Mouse (Mus musculus): ENCODE data around the gene Hspb11.
A peak's percentile ranks its signal among the peaks of the same experiment; 100 is the strongest.

Gene Hspb11

DNA sequence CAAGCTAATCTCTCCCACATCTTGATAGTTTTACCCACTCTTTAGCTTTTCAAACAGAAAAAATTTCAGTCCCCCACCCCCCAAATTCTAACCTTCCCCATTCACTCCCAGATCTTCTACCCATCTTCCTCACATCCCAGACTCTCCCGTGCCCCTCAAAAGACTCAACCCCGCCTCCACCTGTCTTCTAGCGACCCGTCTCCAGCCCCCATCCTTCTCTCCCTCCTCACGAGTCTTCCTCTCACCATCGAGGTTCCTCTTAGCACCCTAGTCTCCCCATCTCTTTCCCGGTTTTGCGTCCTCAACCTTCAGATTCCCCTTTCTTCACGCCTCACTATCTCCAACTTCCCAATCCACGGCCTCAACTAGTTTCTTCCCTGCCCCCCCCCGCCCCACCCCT lies 871 bp upstream of the Hspb11 start:
- DNase-seq, result no peak

DNA sequence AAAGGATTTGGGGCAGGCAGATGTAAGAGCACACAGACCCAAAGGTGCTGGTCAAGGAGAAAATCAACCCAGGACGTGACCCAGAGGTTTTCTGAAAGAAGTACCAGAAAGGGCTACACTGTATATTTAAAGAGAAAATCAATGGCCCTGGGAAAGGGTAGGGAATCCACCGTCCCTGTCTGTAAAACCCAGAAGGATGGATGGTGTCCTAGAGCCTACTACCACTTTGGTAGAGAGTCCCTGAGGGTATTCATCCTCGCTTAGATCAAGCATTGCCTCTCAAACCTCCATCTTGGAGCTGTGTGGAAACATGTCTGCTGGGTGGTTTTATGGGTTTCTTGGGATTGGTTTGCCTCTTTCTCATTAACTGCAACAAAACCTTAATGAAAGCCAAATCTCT lies 1.0 kb downstream of the Hspb11 start:
- DNase-seq, result no peak

DNA sequence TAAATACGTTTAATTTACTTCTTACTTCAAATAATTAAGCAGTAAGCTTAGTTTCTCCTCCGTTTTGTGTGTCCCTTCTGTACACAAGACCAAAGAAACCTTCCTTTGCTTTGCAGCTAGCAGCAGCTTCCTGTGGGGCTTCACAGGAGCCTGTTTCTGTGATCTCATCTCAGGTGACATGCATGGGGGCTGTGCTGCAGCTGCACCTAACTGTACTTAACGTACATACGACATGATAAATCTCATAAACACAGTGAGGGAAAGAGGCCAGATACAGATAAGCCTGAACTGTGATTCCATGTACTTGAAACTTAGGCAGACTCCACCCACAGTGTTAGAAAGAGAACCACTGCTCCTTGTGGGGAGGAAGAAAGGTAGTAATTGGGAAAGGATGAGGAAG lies 6.6 kb downstream of the Hspb11 start:
- DNase-seq, result no peak

DNA sequence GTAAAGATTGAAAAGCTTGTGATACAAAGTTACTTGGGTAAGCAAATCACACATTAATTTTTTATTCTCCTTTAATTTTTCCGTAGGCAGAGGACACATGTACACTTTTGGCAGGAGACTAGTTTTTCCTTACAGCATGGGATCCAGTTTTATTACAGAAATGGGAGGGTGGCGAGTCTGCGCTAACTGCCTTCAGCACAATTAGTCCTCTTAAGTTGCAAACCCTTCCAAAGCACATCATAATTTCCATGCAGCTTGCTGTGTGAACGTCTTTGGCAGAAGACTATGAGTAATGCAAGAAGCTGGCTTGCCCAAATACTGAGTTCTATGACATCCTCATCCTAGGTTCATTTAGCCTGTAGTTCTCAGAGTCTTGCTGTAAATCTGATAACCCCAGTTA lies 20.3 kb downstream of the Hspb11 start:
- no peak for DNase-seq

DNA sequence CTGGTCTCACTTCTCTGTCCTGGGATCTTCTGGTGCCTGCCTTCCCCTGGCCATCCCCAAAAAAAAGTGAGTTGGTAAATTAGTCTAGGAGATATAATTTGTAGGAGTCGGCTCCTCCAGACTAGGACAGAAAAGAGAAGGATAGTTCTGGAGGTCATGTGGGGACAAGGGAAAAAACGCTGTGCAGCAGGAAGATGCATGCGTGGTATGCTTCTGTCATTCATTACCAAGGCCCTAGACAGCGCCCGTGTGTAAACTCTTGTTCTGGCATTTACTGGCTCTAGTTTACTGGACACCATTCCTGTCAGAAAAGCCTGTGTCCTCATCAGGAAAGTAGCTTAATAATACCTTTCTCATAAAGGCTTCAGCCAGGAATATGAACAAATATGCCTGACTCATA lies 21.1 kb downstream of the Hspb11 start:
- DNase-seq, result peak; percentile 60 to 71

DNA sequence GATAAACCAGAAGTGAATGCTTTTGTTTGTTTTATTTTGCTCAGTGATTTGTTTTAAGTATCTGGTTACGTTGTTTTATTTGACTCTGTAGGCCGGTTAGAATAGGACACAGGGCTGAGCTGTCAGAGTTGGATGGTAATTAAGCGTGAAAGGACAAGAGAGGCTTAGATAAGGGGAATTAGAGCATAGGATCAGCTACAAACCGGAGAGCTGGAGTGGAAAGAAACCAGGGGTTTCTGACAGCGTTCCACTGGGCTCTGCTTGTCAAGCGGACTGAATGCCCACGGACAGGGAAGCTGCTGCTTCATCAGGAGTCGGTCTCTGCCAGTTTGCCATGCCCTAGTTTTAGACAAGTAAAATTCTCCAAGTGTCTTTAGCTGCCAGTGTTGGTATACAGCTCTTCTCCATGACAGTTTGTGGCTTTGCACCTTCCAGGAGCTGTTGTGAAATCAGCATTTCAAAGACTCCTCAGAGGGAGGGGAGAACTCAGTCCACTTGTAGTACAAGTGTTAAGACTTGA lies 24.9 kb downstream of the Hspb11 start:
- no peak for DNase-seq

DNA sequence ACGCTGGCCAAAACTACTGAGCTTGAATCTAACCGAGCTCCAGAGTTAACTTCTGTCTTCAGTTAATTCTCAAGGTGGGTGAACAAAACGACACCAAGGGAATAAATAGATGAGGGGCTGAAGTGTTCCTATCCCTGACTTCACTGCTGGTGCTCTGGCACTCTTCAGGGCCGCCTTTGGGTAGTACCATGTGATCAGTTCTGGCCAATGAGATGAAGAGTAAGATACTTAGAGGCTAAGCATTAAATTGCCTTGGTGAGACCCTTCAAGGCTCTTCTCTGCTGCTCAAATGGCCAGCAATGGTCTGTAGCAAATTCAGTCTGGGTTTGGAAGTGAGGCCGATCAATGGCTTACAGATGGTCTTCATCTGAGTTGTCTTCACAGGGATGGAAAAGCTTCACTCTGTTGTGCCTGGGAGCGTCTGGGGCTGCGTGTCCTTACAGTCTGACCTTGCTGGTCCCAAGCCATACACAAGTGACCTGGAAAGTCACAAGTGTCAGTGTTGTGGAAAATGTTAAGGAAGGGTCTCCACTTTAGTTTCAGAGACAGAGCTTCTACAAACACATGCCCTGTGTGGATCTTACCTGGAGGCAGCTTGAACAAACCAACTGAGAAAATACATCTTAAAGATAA lies 27.6 kb downstream of the Hspb11 start:
- DNase-seq, result no peak

DNA sequence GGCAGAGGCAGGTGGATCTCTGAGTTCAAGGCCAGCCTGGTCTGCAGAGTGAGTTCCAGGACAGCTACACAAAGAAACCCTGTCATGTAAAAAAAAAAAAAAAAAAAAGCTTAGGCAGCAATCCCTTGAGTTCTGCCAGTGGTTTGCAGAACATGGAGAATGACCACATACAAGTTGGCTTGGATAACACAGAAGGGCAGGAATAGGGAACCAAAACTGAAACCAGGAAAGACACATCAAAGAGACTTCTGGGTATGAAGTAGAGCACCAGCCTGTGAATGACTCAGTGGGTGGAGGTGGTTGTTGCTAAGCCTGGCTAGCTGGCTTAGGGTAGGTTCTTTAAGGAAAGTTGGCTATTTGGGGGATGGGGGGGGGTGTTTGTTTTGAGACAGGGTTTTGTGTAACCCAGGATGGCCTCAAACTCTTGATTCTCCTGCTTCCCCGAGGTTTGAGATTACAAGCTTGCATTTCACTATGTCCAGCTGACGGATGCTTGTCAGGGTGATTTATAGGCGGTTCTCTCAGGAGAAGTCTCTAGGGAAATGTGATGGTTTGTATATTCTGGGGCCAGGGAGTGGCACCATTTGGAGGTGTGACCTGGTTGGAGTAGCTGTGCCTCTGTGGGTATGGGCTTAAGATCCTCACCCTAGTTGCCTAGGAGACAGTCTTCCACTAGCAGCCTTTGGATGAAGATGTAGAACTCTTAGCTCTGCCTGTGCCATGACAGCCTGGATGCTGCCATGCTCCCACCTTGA lies 32.2 kb downstream of the Hspb11 start:
- no peak for DNase-seq

DNA sequence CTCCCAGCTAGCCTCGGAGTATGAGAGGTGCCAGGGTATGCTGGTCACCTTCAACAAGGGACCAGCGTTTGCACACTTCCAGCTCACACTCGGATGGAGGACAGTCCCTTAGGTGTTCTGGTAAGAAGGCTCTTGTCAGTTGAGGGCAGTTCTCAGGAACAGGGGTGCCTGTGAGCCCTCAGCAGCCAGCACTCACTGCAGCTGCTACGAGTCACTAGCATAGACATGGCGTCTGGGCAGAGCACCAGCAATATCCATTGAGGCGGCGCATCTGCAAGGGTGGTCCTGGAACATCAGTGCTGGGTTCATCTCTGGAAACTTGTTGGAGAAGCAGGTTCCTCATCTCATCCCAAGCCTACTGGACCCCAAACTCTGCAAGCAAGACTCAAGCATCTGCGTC lies 33.0 kb downstream of the Hspb11 start:
- DNase-seq, result no peak

DNA sequence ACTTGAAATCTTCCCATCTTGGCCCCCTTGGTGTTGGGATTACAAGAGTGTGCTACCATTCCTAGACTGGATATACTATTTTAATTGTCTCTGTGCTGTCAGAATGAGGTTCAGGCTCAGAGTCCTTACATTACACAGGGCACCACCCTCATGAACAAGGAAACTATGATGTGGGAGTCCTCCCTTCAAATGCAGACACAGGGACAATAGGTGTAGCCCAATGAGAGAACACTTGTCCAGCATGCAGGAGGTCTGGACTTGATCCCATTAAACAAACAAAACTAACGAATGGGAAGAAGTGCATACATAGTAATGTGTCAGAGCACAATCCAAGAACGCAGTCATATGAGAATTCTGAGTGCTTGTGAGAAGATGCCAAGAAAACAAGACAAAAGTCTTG lies 34.1 kb downstream of the Hspb11 start:
- no peak for DNase-seq

DNA sequence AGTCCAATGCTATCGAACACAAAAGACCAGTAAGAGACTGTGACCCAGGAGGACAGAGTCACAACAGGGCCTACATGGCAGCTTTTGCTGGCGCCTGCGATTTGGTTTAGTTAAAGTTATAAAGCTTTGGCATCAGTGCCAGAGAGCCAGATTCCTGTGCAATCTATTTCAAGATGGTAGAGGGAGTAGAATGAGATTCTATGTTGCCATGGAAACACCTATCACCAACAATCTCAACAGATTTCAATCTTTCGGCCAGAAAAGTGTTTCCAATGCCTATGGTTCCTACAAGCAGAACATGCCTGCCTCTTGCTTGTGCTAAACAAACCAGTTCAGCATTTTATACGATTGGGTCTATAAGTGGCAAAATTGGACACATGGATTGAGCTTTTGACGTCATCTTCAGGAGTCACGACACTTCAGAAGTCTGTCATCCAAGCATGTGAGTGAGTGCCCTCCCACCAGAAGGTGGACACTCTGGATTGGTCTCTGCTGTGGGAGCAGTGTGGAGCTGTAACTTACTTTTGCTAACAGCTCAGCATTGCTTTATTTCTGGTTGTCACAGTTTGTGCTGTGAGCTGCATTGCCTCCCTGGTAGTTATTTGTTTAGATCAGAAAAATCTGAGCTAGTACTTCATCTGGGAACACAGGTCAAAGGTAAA lies 38.3 kb downstream of the Hspb11 start:
- DNase-seq, result no peak

DNA sequence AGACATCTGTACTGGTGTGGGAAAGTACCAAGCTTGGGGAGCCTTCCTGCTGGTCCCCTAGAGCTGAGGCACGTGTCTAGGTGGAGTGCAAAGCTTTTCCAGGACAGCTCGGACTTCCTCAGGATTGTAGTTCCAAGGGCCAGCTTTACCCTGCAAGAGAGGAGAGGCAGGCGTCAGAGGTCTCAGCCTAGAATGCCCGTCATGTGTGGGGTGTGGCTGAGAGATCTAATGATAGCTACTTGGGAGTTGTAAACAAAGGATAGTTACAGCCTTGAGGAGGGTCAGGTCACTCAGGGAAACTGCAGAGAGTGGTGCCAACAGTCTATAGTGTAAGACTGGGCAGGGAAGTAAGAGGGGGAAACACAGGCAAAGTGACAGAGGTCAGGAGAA lies 38.9 kb downstream of the Hspb11 start:
- DNase-seq, result peak; percentile 28 to 40

DNA sequence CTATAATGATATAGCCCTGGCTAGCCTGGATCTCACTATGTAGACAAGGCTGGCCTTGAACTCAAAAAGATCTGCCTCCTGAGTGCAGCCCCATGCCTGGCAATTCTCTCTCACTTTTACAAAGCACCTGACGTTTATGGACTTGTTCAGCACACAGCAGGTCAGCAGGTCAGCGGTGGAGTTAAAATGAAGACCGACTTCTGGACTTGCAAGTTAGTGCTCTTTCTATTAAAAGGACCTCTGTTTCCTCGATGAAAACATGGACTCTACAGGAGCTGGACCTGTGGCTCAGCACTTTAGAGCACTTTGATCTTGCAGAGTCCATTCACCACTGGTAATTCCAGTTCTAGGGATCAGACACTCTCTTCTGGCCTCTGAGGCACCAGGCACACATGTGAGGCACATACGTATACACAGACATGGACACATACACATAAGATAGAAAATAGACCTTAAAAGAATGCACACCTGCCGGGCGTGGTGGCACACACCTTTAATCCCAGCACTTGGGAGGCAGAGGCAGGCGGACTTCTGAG lies 44.7 kb downstream of the Hspb11 start:
- peak; percentile 64 to 75 for DNase-seq

DNA sequence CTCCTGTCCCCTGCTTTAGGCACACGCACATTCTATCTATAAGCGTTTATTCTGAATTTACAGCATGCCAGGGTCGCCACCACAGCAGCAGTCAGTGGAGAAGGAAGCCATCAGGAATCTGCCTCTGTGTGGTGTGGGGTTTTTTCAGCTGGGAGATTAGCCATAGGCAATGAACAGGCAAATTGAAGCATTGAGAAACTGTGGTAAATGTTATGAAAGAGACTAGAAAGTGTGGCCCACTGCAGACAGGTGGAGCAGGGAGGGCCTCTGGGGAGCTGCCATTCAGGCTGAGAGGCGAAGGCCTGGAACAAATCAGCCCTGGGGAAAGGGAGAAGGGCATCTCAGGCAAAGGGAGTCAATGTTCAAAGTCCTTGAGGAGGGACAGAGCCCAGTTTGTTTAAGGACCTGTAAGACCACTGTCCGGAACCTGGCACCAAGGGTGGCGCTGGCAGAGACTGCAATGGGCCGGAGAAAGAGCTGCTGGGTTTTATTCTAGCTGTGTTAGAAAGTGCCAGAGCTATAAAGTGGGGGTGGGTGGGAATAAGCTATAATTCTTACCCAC lies 46.5 kb downstream of the Hspb11 start:
- DNase-seq, result peak; percentile 77 to 82

DNA sequence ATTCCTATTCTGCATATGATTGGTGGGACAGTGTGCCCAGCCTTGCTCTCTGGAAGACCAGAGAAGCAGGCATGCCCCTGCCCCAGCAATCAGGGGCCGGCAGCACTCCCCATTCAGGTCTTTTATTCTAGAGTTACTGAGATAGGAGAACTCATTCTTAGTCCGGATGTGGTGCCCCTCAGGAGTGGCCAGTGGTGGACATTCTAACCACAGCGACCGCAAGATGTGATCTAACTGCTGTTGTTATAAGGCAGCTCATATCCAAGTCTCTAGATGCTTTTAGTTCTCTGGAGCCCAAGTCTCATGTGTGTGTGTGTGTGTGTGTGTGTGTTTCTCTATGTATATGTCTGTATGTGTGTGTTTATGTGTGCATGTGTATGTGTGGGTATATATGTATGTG lies 47.0 kb downstream of the Hspb11 start:
- DNase-seq, result no peak

DNA sequence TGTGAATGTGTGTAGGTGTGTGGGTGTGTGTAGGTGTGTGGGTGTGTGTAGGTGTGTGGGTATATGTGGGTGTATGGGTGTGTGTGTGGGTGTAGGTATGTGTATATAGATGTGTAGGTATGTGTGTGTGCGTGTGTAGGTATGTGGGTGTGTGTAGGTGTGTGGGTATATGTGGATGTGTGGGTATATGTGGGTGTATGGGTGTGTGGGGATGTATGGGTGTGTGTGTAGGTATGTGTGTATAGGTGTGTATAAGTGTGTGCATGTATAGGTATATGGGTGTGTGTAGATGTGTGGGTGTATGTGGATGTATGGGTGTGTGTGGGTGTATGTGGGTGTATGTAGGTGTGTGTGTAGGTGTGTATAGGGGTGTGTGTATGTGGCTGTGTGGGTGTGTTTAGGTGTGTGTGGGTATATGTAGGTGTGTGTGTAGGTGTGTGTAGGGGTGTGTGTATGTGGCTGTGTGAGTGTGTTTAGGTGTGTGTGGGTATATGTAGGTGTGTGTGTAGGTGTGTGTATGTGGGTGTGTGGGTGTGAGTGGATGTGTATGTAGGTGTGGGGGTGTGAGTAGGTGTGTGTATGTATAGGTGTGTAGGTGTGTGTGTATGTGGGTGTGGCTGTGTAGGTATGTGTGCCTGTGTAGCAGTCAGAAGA lies 47.6 kb downstream of the Hspb11 start:
- DNase-seq, result no peak

DNA sequence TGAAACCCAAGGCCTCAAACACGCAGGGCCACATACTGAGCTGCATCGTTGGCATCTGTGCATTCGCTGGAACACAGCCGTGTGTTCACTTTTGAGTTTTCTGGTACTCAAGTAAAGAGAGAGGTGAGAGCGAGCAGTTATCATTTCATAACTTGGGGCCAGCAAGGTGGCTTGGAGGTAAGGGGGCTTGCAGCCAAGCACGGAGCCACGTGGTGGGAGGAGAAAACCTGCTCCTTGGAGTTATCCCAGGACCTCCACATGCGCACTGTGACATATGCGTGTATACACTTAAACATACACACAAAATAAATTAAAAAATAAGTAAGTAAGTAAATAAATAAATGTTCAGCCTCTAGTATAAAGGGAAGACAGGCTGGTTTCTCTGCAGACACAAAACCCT lies 48.8 kb downstream of the Hspb11 start:
- DNase-seq, result peak in 1 of 2 experiments; percentile 62

DNA sequence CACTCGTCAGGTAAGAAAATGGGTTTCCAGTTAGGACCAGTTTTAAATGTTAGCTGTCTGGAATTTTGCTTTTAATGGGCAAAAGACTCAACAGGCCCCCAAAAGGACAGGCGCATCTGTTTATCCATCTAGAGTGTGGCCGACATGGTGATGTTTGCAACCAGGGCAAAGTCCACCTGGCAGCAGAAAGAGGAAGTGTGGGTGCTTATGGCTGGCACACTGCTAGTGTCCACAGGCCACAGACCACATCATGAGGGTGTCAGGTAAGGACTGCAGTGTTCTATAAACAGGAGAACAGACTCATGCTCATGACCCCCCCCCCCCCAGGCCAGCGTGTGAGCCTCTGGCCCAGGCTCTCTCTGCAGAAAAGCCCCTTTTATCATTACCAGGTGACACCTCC lies 49.4 kb downstream of the Hspb11 start:
- peak; percentile 76 to 81 for DNase-seq

DNA sequence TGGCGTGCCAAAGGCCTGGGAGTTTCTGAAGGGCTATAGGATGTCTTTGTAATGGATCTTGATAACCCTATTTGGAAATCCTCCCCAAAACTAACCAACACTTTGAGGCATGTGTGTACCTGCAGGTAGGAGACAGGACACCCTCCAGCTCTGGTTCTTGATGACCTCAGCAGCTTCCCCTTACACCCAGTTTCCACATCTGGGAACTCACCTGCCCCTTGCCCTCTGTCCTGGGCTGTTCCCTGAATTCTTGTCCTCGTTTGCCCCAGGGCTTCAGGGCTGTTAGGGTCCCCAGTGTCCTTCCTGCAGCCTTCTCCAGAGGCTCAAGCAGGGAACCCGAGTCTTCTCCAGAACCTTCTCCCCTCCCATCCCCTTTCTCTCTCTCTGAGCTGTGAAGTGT lies 50.1 kb downstream of the Hspb11 start:
- DNase-seq, result peak; percentile 53 to 57

DNA sequence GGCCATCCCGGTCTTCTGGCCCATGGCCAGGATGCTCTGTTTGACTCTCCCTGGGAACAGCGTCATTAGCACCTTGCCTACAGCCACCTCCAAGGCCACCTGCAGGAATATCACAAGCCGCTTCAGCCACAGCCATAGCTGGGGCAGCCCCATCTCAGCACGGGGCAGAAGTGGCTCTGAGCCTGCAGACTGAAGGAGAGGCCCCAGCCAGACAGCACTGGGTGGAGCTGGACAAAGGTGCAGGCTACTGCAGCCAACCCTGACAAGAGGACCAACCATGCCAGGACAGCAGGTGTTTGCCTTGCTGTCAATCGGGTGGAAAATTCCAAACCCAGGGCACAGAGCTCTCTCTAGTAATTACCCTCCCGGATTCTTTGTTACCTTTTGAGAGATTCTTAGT lies 53.6 kb downstream of the Hspb11 start, which contains the start of gene Dio1:
TSS of gene Dio1 (minus strand) at position 204 of the 400 bp plus-strand sequence.
- DNase-seq, result peak; percentile 82 to 88

DNA sequence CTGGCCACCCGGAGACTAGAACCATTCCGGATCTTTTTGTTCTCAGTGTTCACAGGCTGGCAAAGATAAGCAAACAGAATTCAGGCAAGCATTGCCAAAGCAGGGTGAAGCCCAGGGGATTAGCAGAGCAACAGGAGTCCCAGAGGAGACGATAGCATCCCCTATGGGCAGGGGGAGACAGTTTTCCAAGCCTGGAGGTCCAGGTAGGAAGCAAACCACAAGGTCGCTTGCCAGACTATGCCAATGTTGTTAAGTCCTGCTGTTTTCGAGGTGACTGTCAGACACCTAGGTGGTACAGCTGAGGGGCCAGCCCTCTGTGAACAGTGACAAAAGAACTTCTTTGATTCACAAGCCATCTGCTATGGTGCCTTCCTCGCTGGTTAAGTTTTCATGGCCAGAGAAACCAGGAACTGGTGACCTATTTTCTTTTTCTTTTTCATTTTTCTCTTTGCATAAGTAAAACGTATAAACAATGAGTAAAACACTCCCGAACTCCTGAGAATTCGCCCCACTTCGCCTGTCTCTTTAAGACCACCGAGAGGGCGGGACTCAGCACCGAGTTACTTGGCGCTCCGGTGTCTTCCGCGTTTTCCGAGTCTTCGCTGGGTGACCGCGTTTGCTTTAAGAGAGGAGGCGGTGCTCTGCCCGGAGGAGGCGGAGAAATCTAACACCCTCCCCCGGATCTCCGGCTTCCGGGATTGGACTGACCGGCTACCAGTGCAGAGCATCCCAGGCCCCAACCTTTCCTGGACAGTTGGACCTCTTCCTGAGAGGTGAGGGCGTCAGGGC lies 60.5 kb downstream of the Hspb11 start, which contains the start of gene Yipf1:
TSS of gene Yipf1 (plus strand) at position 674 of the 789 bp plus-strand sequence.
- DNase-seq, result peak; percentile 94 to 95

DNA sequence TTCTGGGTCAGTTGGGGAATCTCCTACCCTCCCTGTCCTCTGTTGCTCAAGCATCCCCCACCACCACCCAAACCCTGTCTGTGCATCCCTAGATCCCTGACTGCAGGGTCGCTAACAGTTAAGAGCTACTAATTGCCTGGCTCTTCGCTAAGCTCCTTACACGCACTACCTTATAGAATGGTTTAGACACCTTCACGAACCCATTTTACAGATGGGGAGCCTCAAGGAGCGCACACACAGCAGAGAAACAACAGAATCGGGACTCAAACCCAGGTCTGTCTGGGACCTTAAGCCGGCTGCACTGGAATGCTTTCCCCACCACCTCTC lies 61.0 kb downstream of the Hspb11 start:
- DNase-seq, result no peak

All from kidney, postnatal 36 days (tissue).